Mouse (Mus musculus): Measurements from ENCODE around the gene Crat. TPM values are rescaled to one million over a fixed set of nuclear protein-coding genes. Genes with fewer than 3 reads are reported as not detected.

The Crat gene
- polyA plus RNA-seq, 2 experiments: 15.0 to 27.4 TPM

- Histone ChIP-seq H3K36me3 (replicated peaks; ENCODE audit: control insufficient read depth, insufficient read depth, low read depth) (peaks cover 6% of the 10 kb centered on the region), H3K4me3 (ENCODE audit: insufficient read depth in 1 of 2, low read depth in 2 of 2, low read length in 2 of 2) (no peak overlapping the region), H3K9ac (replicated peaks) (no peak overlapping the region), H3K27me3 (ENCODE audit: control insufficient read depth, insufficient read depth, low read length) (no peaks in the 10 kb centered on the region), H3K4me2 (ENCODE audit: low read depth) (no peak overlapping the region), H3K27ac (no peak overlapping the region), H3K4me1 (replicated peaks; ENCODE audit: control insufficient read depth in 2 of 2, insufficient read depth in 2 of 2, low read length in 1 of 2) (no peaks in the 10 kb centered on the region), H3K9me3 (ENCODE audit: control insufficient read depth, low read length) (no peaks in the 10 kb centered on the region)
- DNase-seq (ENCODE audit: low read depth in 3 of 3, low spot score in 3 of 3) (no peak), ATAC-seq (ENCODE audit: insufficient read depth) (no peak)
- no peak for TF ChIP-seq CTCF (IDR thresholded peaks at IDR 0.05; ENCODE audit: low read depth)
- TF ChIP-seq EP300 (IDR thresholded peaks at IDR 0.05; ENCODE audit: low read depth): no peak
- 83% methylated on average over 9 of the region's 9 CpGs for WGBS (ENCODE audit: insufficient replicate concordance)
Observed at GRCm38 (mm10) chr2:30402351-30402826, 13.2 kb downstream of the Crat start.

GRCm38 (mm10) chr2:30401581-30401980, 14.0 kb downstream of the Crat start:
- Histone ChIP-seq H3K27me3 (ENCODE audit: control insufficient read depth, insufficient read depth, low read length) (no peaks in the 10 kb centered on the region), H3K4me2 (ENCODE audit: low read depth) (no peak overlapping the region), H3K9me3 (ENCODE audit: control insufficient read depth, low read length) (no peaks in the 10 kb centered on the region), H3K4me1 (replicated peaks; ENCODE audit: control insufficient read depth in 2 of 2, insufficient read depth in 2 of 2, low read length in 1 of 2) (no peaks in the 10 kb centered on the region), H3K9ac (replicated peaks) (no peak overlapping the region), H3K36me3 (replicated peaks; ENCODE audit: control insufficient read depth, insufficient read depth, low read depth) (peaks cover 9% of the 10 kb centered on the region), H3K4me3 (ENCODE audit: insufficient read depth in 1 of 2, low read depth in 2 of 2, low read length in 2 of 2) (no peak overlapping the region), H3K27ac (no peak overlapping the region)
- WGBS (ENCODE audit: insufficient replicate concordance): 79% methylated on average over 1 of the region's 1 CpGs
- no peak for TF ChIP-seq EP300 (IDR thresholded peaks at IDR 0.05; ENCODE audit: low read depth)
- TF ChIP-seq CTCF (IDR thresholded peaks at IDR 0.05; ENCODE audit: low read depth): no peak
- ATAC-seq (ENCODE audit: insufficient read depth) (no peak), DNase-seq (ENCODE audit: low read depth in 3 of 3, low spot score in 3 of 3) (no peak)

- Histone ChIP-seq H3K36me3 (replicated peaks; ENCODE audit: control insufficient read depth, insufficient read depth, low read depth) (peaks cover 11% of the 10 kb centered on the region), H3K9ac (replicated peaks) (no peak overlapping the region), H3K4me2 (ENCODE audit: low read depth) (no peak overlapping the region), H3K4me3 (ENCODE audit: insufficient read depth in 1 of 2, low read depth in 2 of 2, low read length in 2 of 2) (no peak overlapping the region), H3K27me3 (ENCODE audit: control insufficient read depth, insufficient read depth, low read length) (no peaks in the 10 kb centered on the region), H3K4me1 (replicated peaks; ENCODE audit: control insufficient read depth in 2 of 2, insufficient read depth in 2 of 2, low read length in 1 of 2) (no peaks in the 10 kb centered on the region), H3K9me3 (ENCODE audit: control insufficient read depth, low read length) (no peaks in the 10 kb centered on the region), H3K27ac (no peak overlapping the region)
- ATAC-seq (ENCODE audit: insufficient read depth) (no peak), DNase-seq (ENCODE audit: low read depth in 3 of 3, low spot score in 3 of 3) (no peak)
- TF ChIP-seq EP300 (IDR thresholded peaks at IDR 0.05; ENCODE audit: low read depth): no peak
- 81% methylated on average over 20 of the region's 20 CpGs for WGBS (ENCODE audit: insufficient replicate concordance)
Observed at GRCm38 (mm10) chr2:30399191-30400171, 16.1 kb downstream of the Crat start.

DNA sequence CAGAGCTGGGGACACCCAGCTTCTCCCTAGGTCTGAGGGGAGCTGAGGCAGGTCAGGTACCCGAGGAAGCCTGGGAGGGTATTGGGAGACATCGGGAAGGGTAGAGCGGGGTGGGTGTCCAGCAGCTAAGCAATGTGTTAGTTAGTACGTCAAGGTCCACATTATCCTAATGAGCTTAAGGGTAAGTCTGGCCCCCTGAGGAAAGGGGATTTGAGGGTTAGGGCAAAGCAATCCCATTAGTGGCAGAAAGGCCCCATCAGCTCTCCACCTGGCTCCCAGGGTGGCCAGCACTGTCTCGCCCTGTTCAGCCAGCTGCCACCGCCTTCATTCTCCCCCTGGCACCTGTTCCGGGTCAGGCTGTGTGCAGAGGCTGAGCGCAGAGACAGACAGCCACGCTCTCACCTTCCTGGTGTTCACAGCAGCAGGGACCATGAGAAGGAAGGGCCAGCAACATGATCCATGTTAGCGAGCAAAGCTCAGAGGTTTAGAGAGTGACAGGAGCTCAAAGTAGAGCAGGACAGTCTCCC, 17.6 kb downstream of the Crat start:
- Histone ChIP-seq H3K4me1 (replicated peaks; ENCODE audit: control insufficient read depth in 2 of 2, insufficient read depth in 2 of 2, low read length in 1 of 2) (peaks cover 6 to 8% of the 10 kb centered on the region in 2 experiments), H3K36me3 (replicated peaks; ENCODE audit: control insufficient read depth, insufficient read depth, low read depth) (peaks cover 11% of the 10 kb centered on the region), H3K9me3 (ENCODE audit: control insufficient read depth, low read length) (no peaks in the 10 kb centered on the region), H3K27ac (no peak overlapping the region), H3K4me2 (ENCODE audit: low read depth) (no peak overlapping the region), H3K27me3 (ENCODE audit: control insufficient read depth, insufficient read depth, low read length) (no peaks in the 10 kb centered on the region), H3K9ac (replicated peaks) (no peak overlapping the region), H3K4me3 (ENCODE audit: insufficient read depth in 1 of 2, low read depth in 2 of 2, low read length in 2 of 2) (no peak overlapping the region)
- no peak for TF ChIP-seq CTCF (IDR thresholded peaks at IDR 0.05; ENCODE audit: low read depth)
- TF ChIP-seq EP300 (IDR thresholded peaks at IDR 0.05; ENCODE audit: low read depth): no peak
- ATAC-seq (ENCODE audit: insufficient read depth) (no peak), DNase-seq (ENCODE audit: low read depth in 3 of 3, low spot score in 3 of 3) (no peak)
- 80% methylated on average over 10 of the region's 10 CpGs for WGBS (ENCODE audit: insufficient replicate concordance)

DNA sequence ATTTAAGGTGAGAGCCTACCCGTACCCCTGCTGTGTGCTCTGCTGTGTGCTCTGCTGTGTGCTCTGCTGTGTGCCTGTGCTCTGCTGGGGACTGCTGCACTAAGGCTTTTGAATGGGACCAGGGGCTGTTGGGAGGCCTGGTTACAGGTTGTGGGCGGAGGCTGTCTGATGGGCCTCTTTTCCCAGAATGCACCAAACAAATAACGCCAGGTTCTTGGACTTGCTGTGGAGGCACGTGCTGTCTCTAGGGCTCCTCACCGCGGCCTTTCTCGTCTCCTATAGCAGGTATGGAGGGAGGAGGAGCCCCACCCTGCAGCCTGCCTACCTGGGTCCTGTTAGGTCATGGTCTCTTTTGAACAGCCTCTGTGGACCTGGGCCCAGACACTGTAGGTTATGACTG, 19.4 kb downstream of the Crat start:
- no peak overlapping the region for H3K9ac ChIP-seq (replicated peaks)
- no peaks in the 10 kb centered on the region for H3K27me3 ChIP-seq (ENCODE audit: control insufficient read depth, insufficient read depth, low read length)
- no peak for TF ChIP-seq CTCF (IDR thresholded peaks at IDR 0.05; ENCODE audit: low read depth)
- no peak for TF ChIP-seq EP300 (IDR thresholded peaks at IDR 0.05; ENCODE audit: low read depth)
- no peak overlapping the region for H3K4me2 ChIP-seq (ENCODE audit: low read depth)
- WGBS (ENCODE audit: insufficient replicate concordance): 76% methylated on average over 7 of the region's 7 CpGs
- no peak for DNase-seq (ENCODE audit: low read depth in 3 of 3, low spot score in 3 of 3)
- H3K27ac ChIP-seq: no peak overlapping the region
- H3K4me1 ChIP-seq (replicated peaks; ENCODE audit: control insufficient read depth in 2 of 2, insufficient read depth in 2 of 2, low read length in 1 of 2): peaks cover 8 to 10% of the 10 kb centered on the region in 2 experiments
- ATAC-seq (ENCODE audit: insufficient read depth): no peak
- no peak overlapping the region for H3K4me3 ChIP-seq (ENCODE audit: insufficient read depth in 1 of 2, low read depth in 2 of 2, low read length in 2 of 2)
- no peaks in the 10 kb centered on the region for H3K9me3 ChIP-seq (ENCODE audit: control insufficient read depth, low read length)
- peaks cover 9% of the 10 kb centered on the region for H3K36me3 ChIP-seq (replicated peaks; ENCODE audit: control insufficient read depth, insufficient read depth, low read depth)
